Mouse (Mus musculus) telencephalon, adult 2 months (tissue): ENCODE measurements around the gene Sh3pxd2a.

ENCODE experiments used
- DNase-seq: peaks from one replicate; pipeline ENCODE4 v3.0.0-alpha.2; 2011; ENCODE audit warnings: low read depth, low spot score

Sh3pxd2a gene

GRCm38 (mm10) chr19:47339165-47339564, 125.0 kb downstream of the Sh3pxd2a start:
- no peak for DNase-seq

GRCm38 (mm10) chr19:47338396-47339164, 125.6 kb downstream of the Sh3pxd2a start:
- no peak for DNase-seq

- DNase-seq, result peak; percentile 76
Measured at GRCm38 (mm10) chr19:47337743-47338142, 126.5 kb downstream of the Sh3pxd2a start.

GRCm38 (mm10) chr19:47337191-47337590, 127.0 kb downstream of the Sh3pxd2a start:
- DNase-seq, result no peak

- no peak for DNase-seq
Measured at GRCm38 (mm10) chr19:47335262-47335661, 128.9 kb downstream of the Sh3pxd2a start.

GRCm38 (mm10) chr19:47334713-47335112, 129.5 kb downstream of the Sh3pxd2a start:
- DNase-seq, result no peak

GRCm38 (mm10) chr19:47330743-47331227, 133.4 kb downstream of the Sh3pxd2a start:
- DNase-seq, result no peak

GRCm38 (mm10) chr19:47329102-47329501, 135.1 kb downstream of the Sh3pxd2a start:
- DNase-seq, result no peak

GRCm38 (mm10) chr19:47327896-47328882, 136.0 kb downstream of the Sh3pxd2a start:
- no peak for DNase-seq

- DNase-seq, result no peak
Measured at GRCm38 (mm10) chr19:47325881-47326280, 138.3 kb downstream of the Sh3pxd2a start.

GRCm38 (mm10) chr19:47323096-47323849, 140.9 kb downstream of the Sh3pxd2a start:
- DNase-seq, result no peak

GRCm38 (mm10) chr19:47320331-47320668, 143.9 kb downstream of the Sh3pxd2a start:
- no peak for DNase-seq

GRCm38 (mm10) chr19:47319521-47320330, 144.5 kb downstream of the Sh3pxd2a start:
- no peak for DNase-seq

- DNase-seq, result no peak
Measured at GRCm38 (mm10) chr19:47319061-47319460, 145.1 kb downstream of the Sh3pxd2a start.

GRCm38 (mm10) chr19:47317063-47317938, 146.9 kb downstream of the Sh3pxd2a start:
- peak; percentile 70 for DNase-seq

- DNase-seq, result no peak
Measured at GRCm38 (mm10) chr19:47316288-47317062, 147.7 kb downstream of the Sh3pxd2a start.

- DNase-seq, result no peak
Measured at GRCm38 (mm10) chr19:47315917-47316265, 148.3 kb downstream of the Sh3pxd2a start.

GRCm38 (mm10) chr19:47315091-47315916, 148.9 kb downstream of the Sh3pxd2a start:
- no peak for DNase-seq
